Mouse (Mus musculus) brain, embryonic 14.5 days (tissue): Measurements from ENCODE around the gene Suds3.

Source experiments
- CTCF ChIP-seq: fragments of 200-500 bp; IDR thresholded peaks from 2 replicates; pipeline ENCODE4 v1.5.1; 2012; ENCODE audit warnings: inconsistent platforms, mild to moderate bottlenecking, moderate library complexity, borderline replicate concordance; ENCODE audit not compliant: insufficient read depth, insufficient read length; ENCODE audit errors: extremely low read depth
- POLR2A ChIP-seq: fragments of 200-500 bp; IDR thresholded peaks from 2 replicates; pipeline ENCODE4 v1.6.1; 2012; ENCODE audit warnings: mild to moderate bottlenecking, inconsistent platforms, borderline replicate concordance; ENCODE audit not compliant: poor library complexity, insufficient read depth, insufficient read length, severe bottlenecking; ENCODE audit errors: extremely low read depth

DNA sequence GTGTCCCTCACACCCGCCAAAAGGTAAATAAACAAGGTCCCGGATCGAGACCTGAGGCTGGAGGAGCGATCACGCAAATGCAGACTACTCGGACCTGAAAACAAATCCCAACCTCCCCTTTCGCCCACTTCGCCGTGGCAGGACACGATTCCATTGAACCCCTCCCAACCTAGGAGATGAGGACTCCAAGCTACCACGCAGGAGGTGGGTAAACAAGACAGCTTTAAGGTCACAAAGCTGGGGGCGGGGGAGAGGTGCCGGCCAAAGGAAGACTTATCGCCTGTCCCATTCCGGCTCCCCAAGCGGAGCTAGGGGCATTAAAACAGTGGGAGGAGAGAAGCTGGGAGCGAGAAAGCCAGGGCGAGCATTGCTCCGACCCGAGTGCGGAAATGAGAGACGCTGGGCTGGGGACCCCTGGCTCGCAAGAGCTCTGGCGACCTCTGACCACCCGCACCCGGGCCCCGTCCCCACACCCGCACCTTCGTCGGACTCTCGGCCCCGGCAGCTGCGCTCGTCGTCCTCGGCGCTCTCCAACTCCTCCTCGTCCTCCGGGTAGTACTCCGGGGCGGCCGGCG, 633 bp downstream of the Suds3 start:
- TF ChIP-seq CTCF (no peak), POLR2A (no peak)
